Mouse (Mus musculus): ENCODE data around the gene Zdhhc1. TPM values are rescaled to one million over a fixed set of nuclear protein-coding genes. Genes with fewer than 3 reads are reported as not detected.

Gene Zdhhc1
- total RNA-seq, 1 experiment, result 3.2 TPM

GRCm38 (mm10) chr8:105469816-105470215 lies 26.9 kb downstream of the Zdhhc1 start:
- no peaks in the 10 kb centered on the region for H3K9me3 ChIP-seq (ENCODE audit: control insufficient read depth, insufficient read depth, low read depth, low read length)
- H3K9ac ChIP-seq (ENCODE audit: insufficient read depth, low read depth, low read length, poor library complexity, severe bottlenecking), result no peak overlapping the region
- no peaks in the 10 kb centered on the region for H3K36me3 ChIP-seq (ENCODE audit: control insufficient read depth, insufficient read depth, low read length, poor library complexity, severe bottlenecking)
- H3K4me1 ChIP-seq (ENCODE audit: control insufficient read depth in 2 of 2, insufficient read depth in 2 of 2, low read length in 2 of 2, poor library complexity in 1 of 2), result peaks cover 9 to 32% of the 10 kb centered on the region in 2 experiments
- DNase-seq (ENCODE audit: low read depth, low spot score), result no peak
- no peak for TF ChIP-seq MAFK (IDR thresholded peaks at IDR 0.05; ENCODE audit: insufficient read depth, low read depth, low read length)
- TF ChIP-seq ZC3H11A (IDR thresholded peaks at IDR 0.05; ENCODE audit: borderline replicate concordance, low read depth, low read length), result no peak
- TF ChIP-seq ZNF384 (IDR thresholded peaks at IDR 0.05; ENCODE audit: low read depth, low read length), result no peak
- no peak for TF ChIP-seq HCFC1 (IDR thresholded peaks at IDR 0.05; ENCODE audit: borderline replicate concordance, insufficient read depth, low read length)
- no peak for TF ChIP-seq CHD2 (IDR thresholded peaks at IDR 0.05; ENCODE audit: low read depth, low read length)
- in situ Hi-C loops (cut with MboI; ENCODE audit: low sequenced_read_pairs in 2 of 2, unreplicated experiment in 2 of 2), result no loop called here
- H3K27ac ChIP-seq (ENCODE audit: insufficient read depth, low read depth, low read length, poor library complexity, severe bottlenecking), result no peak overlapping the region
- no peak overlapping the region for H3K4me3 ChIP-seq (ENCODE audit: insufficient read depth in 1 of 2, low read depth in 1 of 2, low read length in 2 of 2, poor library complexity in 1 of 2, severe bottlenecking in 1 of 2)

- TF ChIP-seq HCFC1 (IDR thresholded peaks at IDR 0.05; ENCODE audit: borderline replicate concordance, insufficient read depth, low read length) (no peak), ZC3H11A (IDR thresholded peaks at IDR 0.05; ENCODE audit: borderline replicate concordance, low read depth, low read length) (no peak), MAFK (IDR thresholded peaks at IDR 0.05; ENCODE audit: insufficient read depth, low read depth, low read length) (no peak), CHD2 (IDR thresholded peaks at IDR 0.05; ENCODE audit: low read depth, low read length) (no peak), ZNF384 (IDR thresholded peaks at IDR 0.05; ENCODE audit: low read depth, low read length) (no peak)
- H3K9ac ChIP-seq (ENCODE audit: insufficient read depth, low read depth, low read length, poor library complexity, severe bottlenecking), result no peak overlapping the region
- no peak for DNase-seq (ENCODE audit: low read depth, low spot score)
- no peak overlapping the region for H3K4me3 ChIP-seq (ENCODE audit: insufficient read depth in 1 of 2, low read depth in 1 of 2, low read length in 2 of 2, poor library complexity in 1 of 2, severe bottlenecking in 1 of 2)
- H3K27ac ChIP-seq (ENCODE audit: insufficient read depth, low read depth, low read length, poor library complexity, severe bottlenecking), result no peak overlapping the region
- no peaks in the 10 kb centered on the region for H3K36me3 ChIP-seq (ENCODE audit: control insufficient read depth, insufficient read depth, low read length, poor library complexity, severe bottlenecking)
- H3K4me1 ChIP-seq (ENCODE audit: control insufficient read depth in 2 of 2, insufficient read depth in 2 of 2, low read length in 2 of 2, poor library complexity in 1 of 2), result peaks cover 7 to 30% of the 10 kb centered on the region in 2 experiments
- in situ Hi-C loops (cut with MboI; ENCODE audit: low sequenced_read_pairs in 2 of 2, unreplicated experiment in 2 of 2), result no loop called here
- H3K9me3 ChIP-seq (ENCODE audit: control insufficient read depth, insufficient read depth, low read depth, low read length), result no peaks in the 10 kb centered on the region
These were observed 27.5 kb downstream of the Zdhhc1 start for GRCm38 (mm10) chr8:105469041-105469695.

DNA sequence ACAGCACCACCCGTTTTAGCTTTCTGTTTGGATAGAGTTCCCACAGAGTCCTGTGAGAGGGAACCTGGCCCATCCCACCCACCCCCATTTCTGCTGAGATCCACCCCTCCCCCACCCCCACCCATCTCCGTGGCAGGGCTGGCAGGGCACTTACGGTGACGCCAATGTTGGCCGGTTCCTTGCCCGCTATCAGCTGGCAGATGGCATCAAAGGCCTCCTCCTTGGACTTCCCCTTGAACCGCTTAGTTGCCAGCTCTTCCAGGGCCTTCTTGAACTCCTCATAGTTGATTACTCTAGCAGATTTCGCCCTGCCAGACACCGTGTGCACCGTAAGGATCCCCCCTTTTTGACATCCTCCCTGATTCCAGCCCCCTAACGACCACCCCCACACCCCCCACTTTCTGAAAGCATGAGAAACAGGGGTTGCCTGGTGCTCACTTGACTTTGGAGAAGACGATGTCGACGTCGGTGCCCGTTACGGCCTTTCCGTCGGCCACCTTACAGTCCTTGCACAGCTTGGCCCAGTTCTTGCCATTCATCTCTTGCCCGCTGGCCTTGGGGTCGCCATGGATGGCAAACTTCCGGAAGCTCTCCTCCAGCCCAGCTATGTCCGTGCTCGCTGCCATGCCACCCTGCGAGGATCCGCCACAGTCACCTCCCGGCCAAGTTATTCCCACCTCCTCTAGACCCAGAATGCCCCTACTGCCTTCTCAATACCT lies 28.5 kb downstream of the Zdhhc1 start:
- no peaks in the 10 kb centered on the region for H3K9me3 ChIP-seq (ENCODE audit: control insufficient read depth, insufficient read depth, low read depth, low read length)
- no peak overlapping the region for H3K9ac ChIP-seq (ENCODE audit: insufficient read depth, low read depth, low read length, poor library complexity, severe bottlenecking)
- peaks cover 5 to 28% of the 10 kb centered on the region in 2 experiments for H3K4me1 ChIP-seq (ENCODE audit: control insufficient read depth in 2 of 2, insufficient read depth in 2 of 2, low read length in 2 of 2, poor library complexity in 1 of 2)
- H3K4me3 ChIP-seq (ENCODE audit: insufficient read depth in 1 of 2, low read depth in 1 of 2, low read length in 2 of 2, poor library complexity in 1 of 2, severe bottlenecking in 1 of 2), result no peak overlapping the region
- no peak overlapping the region for H3K27ac ChIP-seq (ENCODE audit: insufficient read depth, low read depth, low read length, poor library complexity, severe bottlenecking)
- no peak for DNase-seq (ENCODE audit: low read depth, low spot score)
- no peaks in the 10 kb centered on the region for H3K36me3 ChIP-seq (ENCODE audit: control insufficient read depth, insufficient read depth, low read length, poor library complexity, severe bottlenecking)
- in situ Hi-C loops (cut with MboI; ENCODE audit: low sequenced_read_pairs in 2 of 2, unreplicated experiment in 2 of 2), result no loop called here
- TF ChIP-seq MAFK (IDR thresholded peaks at IDR 0.05; ENCODE audit: insufficient read depth, low read depth, low read length) (no peak), CHD2 (IDR thresholded peaks at IDR 0.05; ENCODE audit: low read depth, low read length) (no peak), ZNF384 (IDR thresholded peaks at IDR 0.05; ENCODE audit: low read depth, low read length) (no peak), HCFC1 (IDR thresholded peaks at IDR 0.05; ENCODE audit: borderline replicate concordance, insufficient read depth, low read length) (no peak), ZC3H11A (IDR thresholded peaks at IDR 0.05; ENCODE audit: borderline replicate concordance, low read depth, low read length) (no peak)

DNA sequence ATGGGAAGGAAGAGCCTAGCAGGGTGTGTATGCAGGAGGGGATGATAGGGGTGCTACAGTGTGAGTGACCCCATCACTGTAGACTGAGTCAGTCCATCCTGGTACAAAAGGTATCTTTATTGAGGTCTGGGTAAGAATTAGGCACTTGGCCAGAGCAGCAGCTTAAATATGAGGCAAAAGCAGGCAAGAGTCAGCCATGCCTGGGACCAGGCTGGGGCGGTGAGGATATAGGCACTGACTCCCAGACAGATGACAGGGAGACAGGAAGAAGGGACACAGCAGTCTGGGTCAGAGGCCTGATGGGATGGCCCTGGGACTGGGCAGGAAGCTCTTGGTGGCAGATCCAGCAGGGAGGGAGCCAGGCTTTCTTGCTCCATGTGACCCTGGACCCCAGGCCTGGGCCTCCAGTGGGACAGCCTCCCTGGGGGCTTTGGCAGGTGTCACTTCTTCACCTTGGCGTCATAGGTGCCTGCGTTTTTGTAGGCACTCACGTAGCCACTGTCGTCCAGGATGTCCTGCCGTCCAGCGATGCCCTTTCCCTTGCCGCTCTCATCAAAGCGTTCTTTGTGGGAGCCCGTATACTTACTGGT lies 29.2 kb downstream of the Zdhhc1 start:
- Histone ChIP-seq H3K36me3 (ENCODE audit: control insufficient read depth, insufficient read depth, low read length, poor library complexity, severe bottlenecking) (no peaks in the 10 kb centered on the region), H3K27ac (ENCODE audit: insufficient read depth, low read depth, low read length, poor library complexity, severe bottlenecking) (no peak overlapping the region), H3K9ac (ENCODE audit: insufficient read depth, low read depth, low read length, poor library complexity, severe bottlenecking) (no peak overlapping the region), H3K4me1 (ENCODE audit: control insufficient read depth in 2 of 2, insufficient read depth in 2 of 2, low read length in 2 of 2, poor library complexity in 1 of 2) (peaks cover 5 to 25% of the 10 kb centered on the region in 2 experiments), H3K4me3 (ENCODE audit: insufficient read depth in 1 of 2, low read depth in 1 of 2, low read length in 2 of 2, poor library complexity in 1 of 2, severe bottlenecking in 1 of 2) (no peak overlapping the region), H3K9me3 (ENCODE audit: control insufficient read depth, insufficient read depth, low read depth, low read length) (no peaks in the 10 kb centered on the region)
- in situ Hi-C loops (cut with MboI; ENCODE audit: low sequenced_read_pairs in 2 of 2, unreplicated experiment in 2 of 2), result no loop called here
- TF ChIP-seq ZNF384 (IDR thresholded peaks at IDR 0.05; ENCODE audit: low read depth, low read length) (no peak), CHD2 (IDR thresholded peaks at IDR 0.05; ENCODE audit: low read depth, low read length) (no peak), MAFK (IDR thresholded peaks at IDR 0.05; ENCODE audit: insufficient read depth, low read depth, low read length) (no peak), ZC3H11A (IDR thresholded peaks at IDR 0.05; ENCODE audit: borderline replicate concordance, low read depth, low read length) (no peak), HCFC1 (IDR thresholded peaks at IDR 0.05; ENCODE audit: borderline replicate concordance, insufficient read depth, low read length) (no peak)
- DNase-seq (ENCODE audit: low read depth, low spot score), result no peak

Data from ES-E14 (cell line).